Mouse (Mus musculus): Measurements from ENCODE around the gene Adamtsl2. TPM values are rescaled to one million over a fixed set of nuclear protein-coding genes. Genes with fewer than 3 reads are reported as not detected.

Gene Adamtsl2
- polyA plus RNA-seq, 2 experiments, result 9.3 to 16.1 TPM

GRCm38 (mm10) chr2:27083761-27084475, 4.7 kb downstream of the Adamtsl2 start:
- 67% methylated on average over 12 of the region's 12 CpGs for WGBS
- Histone ChIP-seq H3K4me2 (replicated peaks; ENCODE audit: low read depth, low read length, severe bottlenecking) (no peak overlapping the region), H3K4me1 (ENCODE audit: control insufficient read depth, insufficient read depth, low read length) (peaks cover 39% of the 10 kb centered on the region), H3K36me3 (ENCODE audit: control insufficient read depth, insufficient read depth, low read length) (no peaks in the 10 kb centered on the region), H3K27ac (replicated peaks; ENCODE audit: low read depth, low read length) (no peak overlapping the region), H3K9me3 (ENCODE audit: control insufficient read depth, low read length) (no peaks in the 10 kb centered on the region), H3K9ac (ENCODE audit: low read depth, low read length, severe bottlenecking) (no peak overlapping the region), H3K27me3 (ENCODE audit: control insufficient read depth, insufficient read depth, low read length) (no peaks in the 10 kb centered on the region), H3K4me3 (replicated peaks; ENCODE audit: low read length) (no peak overlapping the region)
- no peak for TF ChIP-seq POLR2A (IDR thresholded peaks at IDR 0.05; ENCODE audit: borderline replicate concordance, extremely low read depth, insufficient read depth, insufficient read length)
- DNase-seq (ENCODE audit: low spot score) (no peak), ATAC-seq (ENCODE audit: low FRiP score, low read depth) (no peak)

- Histone ChIP-seq H3K27ac (replicated peaks; ENCODE audit: low read depth, low read length) (no peak overlapping the region), H3K9me3 (ENCODE audit: control insufficient read depth, low read length) (no peaks in the 10 kb centered on the region), H3K27me3 (ENCODE audit: control insufficient read depth, insufficient read depth, low read length) (no peaks in the 10 kb centered on the region), H3K4me2 (replicated peaks; ENCODE audit: low read depth, low read length, severe bottlenecking) (no peak overlapping the region), H3K4me3 (replicated peaks; ENCODE audit: low read length) (no peak overlapping the region), H3K4me1 (ENCODE audit: control insufficient read depth, insufficient read depth, low read length) (peaks cover 29% of the 10 kb centered on the region), H3K36me3 (ENCODE audit: control insufficient read depth, insufficient read depth, low read length) (no peaks in the 10 kb centered on the region), H3K9ac (ENCODE audit: low read depth, low read length, severe bottlenecking) (no peak overlapping the region)
- WGBS, result 23% methylated on average over 8 of the region's 8 CpGs
- ATAC-seq (ENCODE audit: low FRiP score, low read depth) (0 out of 2 replicates have a peak, but pooled peaks have one; percentile 28), DNase-seq (ENCODE audit: low spot score) (no peak)
- no peak for TF ChIP-seq POLR2A (IDR thresholded peaks at IDR 0.05; ENCODE audit: borderline replicate concordance, extremely low read depth, insufficient read depth, insufficient read length)
These were observed 5.8 kb downstream of the Adamtsl2 start for GRCm38 (mm10) chr2:27084963-27085362.

GRCm38 (mm10) chr2:27085801-27086200, 6.6 kb downstream of the Adamtsl2 start:
- ATAC-seq (ENCODE audit: low FRiP score, low read depth) (no peak), DNase-seq (ENCODE audit: low spot score) (peak; percentile 60)
- Histone ChIP-seq H3K9ac (ENCODE audit: low read depth, low read length, severe bottlenecking) (no peak overlapping the region), H3K9me3 (ENCODE audit: control insufficient read depth, low read length) (no peaks in the 10 kb centered on the region), H3K27ac (replicated peaks; ENCODE audit: low read depth, low read length) (no peak overlapping the region), H3K27me3 (ENCODE audit: control insufficient read depth, insufficient read depth, low read length) (no peaks in the 10 kb centered on the region), H3K4me3 (replicated peaks; ENCODE audit: low read length) (no peak overlapping the region), H3K36me3 (ENCODE audit: control insufficient read depth, insufficient read depth, low read length) (no peaks in the 10 kb centered on the region), H3K4me1 (ENCODE audit: control insufficient read depth, insufficient read depth, low read length) (peaks cover 24% of the 10 kb centered on the region), H3K4me2 (replicated peaks; ENCODE audit: low read depth, low read length, severe bottlenecking) (no peak overlapping the region)
- 7% methylated on average over 2 of the region's 2 CpGs for WGBS
- no peak for TF ChIP-seq POLR2A (IDR thresholded peaks at IDR 0.05; ENCODE audit: borderline replicate concordance, extremely low read depth, insufficient read depth, insufficient read length)

- Histone ChIP-seq H3K9me3 (ENCODE audit: control insufficient read depth, low read length) (no peaks in the 10 kb centered on the region), H3K4me3 (replicated peaks; ENCODE audit: low read length) (no peak overlapping the region), H3K4me2 (replicated peaks; ENCODE audit: low read depth, low read length, severe bottlenecking) (no peak overlapping the region), H3K36me3 (ENCODE audit: control insufficient read depth, insufficient read depth, low read length) (no peaks in the 10 kb centered on the region), H3K4me1 (ENCODE audit: control insufficient read depth, insufficient read depth, low read length) (peaks cover 24% of the 10 kb centered on the region), H3K9ac (ENCODE audit: low read depth, low read length, severe bottlenecking) (no peak overlapping the region), H3K27ac (replicated peaks; ENCODE audit: low read depth, low read length) (no peak overlapping the region), H3K27me3 (ENCODE audit: control insufficient read depth, insufficient read depth, low read length) (no peaks in the 10 kb centered on the region)
- ATAC-seq (ENCODE audit: low FRiP score, low read depth) (no peak), DNase-seq (ENCODE audit: low spot score) (no peak)
- WGBS, result 86% methylated on average over 4 of the region's 4 CpGs
- TF ChIP-seq POLR2A (IDR thresholded peaks at IDR 0.05; ENCODE audit: borderline replicate concordance, extremely low read depth, insufficient read depth, insufficient read length), result no peak
These were observed 7.4 kb downstream of the Adamtsl2 start for GRCm38 (mm10) chr2:27086483-27087010.

GRCm38 (mm10) chr2:27087581-27087980, 8.4 kb downstream of the Adamtsl2 start:
- peaks cover 24% of the 10 kb centered on the region for H3K4me1 ChIP-seq (ENCODE audit: control insufficient read depth, insufficient read depth, low read length)
- no peak for TF ChIP-seq POLR2A (IDR thresholded peaks at IDR 0.05; ENCODE audit: borderline replicate concordance, extremely low read depth, insufficient read depth, insufficient read length)

More at GRCm38 (mm10) chr2:27087581-27087980, 8.4 kb downstream of the Adamtsl2 start:
- Histone ChIP-seq H3K36me3 (ENCODE audit: control insufficient read depth, insufficient read depth, low read length) (no peaks in the 10 kb centered on the region), H3K9ac (ENCODE audit: low read depth, low read length, severe bottlenecking) (no peak overlapping the region), H3K9me3 (ENCODE audit: control insufficient read depth, low read length) (no peaks in the 10 kb centered on the region), H3K27me3 (ENCODE audit: control insufficient read depth, insufficient read depth, low read length) (no peaks in the 10 kb centered on the region), H3K4me2 (replicated peaks; ENCODE audit: low read depth, low read length, severe bottlenecking) (no peak overlapping the region), H3K4me3 (replicated peaks; ENCODE audit: low read length) (no peak overlapping the region), H3K27ac (replicated peaks; ENCODE audit: low read depth, low read length) (no peak overlapping the region)
- DNase-seq (ENCODE audit: low spot score) (no peak), ATAC-seq (ENCODE audit: low FRiP score, low read depth) (no peak)
- 84% methylated on average over 5 of the region's 5 CpGs for WGBS

Data from limb, embryonic 14.5 days (tissue).